In the genomic region with DNA sequence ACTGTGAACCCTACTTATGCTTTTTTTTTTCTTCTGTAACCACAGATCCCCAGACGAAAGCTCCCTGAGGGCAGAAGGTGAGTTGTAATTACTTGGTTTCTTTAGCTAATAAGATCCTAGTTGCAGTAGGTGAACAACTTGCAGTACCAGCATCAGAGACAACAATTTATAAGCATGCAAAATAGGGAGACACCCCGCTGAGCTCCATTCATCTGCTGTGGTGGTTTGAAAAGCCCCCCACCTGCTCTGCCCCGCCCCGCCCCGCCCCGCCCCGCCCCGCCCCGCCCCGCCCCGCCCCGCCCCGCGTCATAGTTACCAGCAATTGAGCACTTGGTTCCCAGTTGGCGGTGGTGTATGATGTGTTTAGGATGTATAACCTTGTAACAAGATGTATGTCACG, we compare ENCODE assay signal across 21 mouse cellular contexts.
DNase-seq lines count a peak whose midpoint lies in the region; TF ChIP-seq lines count a peak whose summit lies in the region.
"Had no signal": no experiment of that assay in that cellular context is flagged by ENCODE, and none has a peak within 500 bp of the region (broad histone marks: within the 10 kb centered on the region; RNA-seq: fewer than 3 reads in every experiment).

No protein-coding gene starts in this region.

- DNase-seq in testis, postnatal 14 days (ENCODE audit: low spot score) = no peak
- peak; percentile 65 for DNase-seq in R1 (ENCODE audit: low read depth, low spot score)
- no peak for DNase-seq in embryo, embryonic 11 days
- DNase-seq in spleen, postnatal 14 days (ENCODE audit: low spot score in 2 of 2) = no peak
- DNase-seq: adrenal gland, adult 8-10 months; adrenal gland, postnatal 14 days; adrenal gland, postnatal 36 days; B cell, adult 2 months; cerebellum, adult 11-12 months; cerebellum, adult 2 months; cerebellum, adult 9-10 months; cerebellum, postnatal 10 days; cerebellum, postnatal 25 days had no signal

- no peak for TF ChIP-seq CTCF in testis, adult 2 months (IDR thresholded peaks at IDR 0.05; ENCODE audit: control insufficient read depth, insufficient read depth, insufficient replicate concordance, low read depth, low read length)

- 0 out of 2 replicates have a peak overlapping the region, but pooled peaks have one; percentile 29 for H3K27ac ChIP-seq in testis, adult 2 months (ENCODE audit: control insufficient read depth, insufficient read depth, low read depth, low read length)
- H3K27ac ChIP-seq: embryonic facial prominence, embryonic 13.5 days; embryonic facial prominence, embryonic 15.5 days; forebrain, embryonic 10.5 days; forebrain, embryonic 12.5 days had no signal

- no peaks in the 10 kb centered on the region for H3K27me3 ChIP-seq in testis, adult 2 months (ENCODE audit: control insufficient read depth, insufficient read depth, low read length)
- H3K27me3 ChIP-seq: CH12.LX; embryonic facial prominence, embryonic 13.5 days; embryonic facial prominence, embryonic 15.5 days; forebrain, embryonic 12.5 days had no signal

- H3K4me1 ChIP-seq in testis, adult 2 months (ENCODE audit: control insufficient read depth, insufficient read depth, low read length) = no peaks in the 10 kb centered on the region
- H3K4me1 ChIP-seq: embryonic facial prominence, embryonic 13.5 days; embryonic facial prominence, embryonic 15.5 days; forebrain, embryonic 10.5 days; forebrain, embryonic 12.5 days had no signal

- peak overlapping the region; percentile 67; the same call in 1 of the 2 replicates for H3K4me3 ChIP-seq in testis, adult 2 months (ENCODE audit: control insufficient read depth, low read depth, low read length)
- H3K4me3 ChIP-seq: embryonic facial prominence, embryonic 13.5 days; embryonic facial prominence, embryonic 15.5 days; erythroblast, embryonic 14.5 days; forebrain, embryonic 10.5 days; forebrain, embryonic 12.5 days had no signal

- no peak for TF ChIP-seq POLR2A in testis, adult 2 months (IDR thresholded peaks at IDR 0.05; ENCODE audit: control insufficient read depth, low read depth, low read length)

- H3K36me3 ChIP-seq in testis, adult 2 months (ENCODE audit: control insufficient read depth, insufficient read depth, low read length) = no peaks in the 10 kb centered on the region
- H3K36me3 ChIP-seq: embryonic facial prominence, embryonic 13.5 days; embryonic facial prominence, embryonic 15.5 days; forebrain, embryonic 10.5 days; forebrain, embryonic 12.5 days; G1E had no signal
